Mouse (Mus musculus) hindbrain, embryonic 16.5 days (tissue): ENCODE measurements around the gene Klrb1f. TPM values are rescaled to one million over a fixed set of nuclear protein-coding genes. Genes with fewer than 3 reads are reported as not detected.
"Not testable (repeated sequence)": the region's sequence is repeated elsewhere in the genome, so short reads cannot be mapped to it uniquely, and the experiment has no call there.

ENCODE experiments used
- ATAC-seq: fragments of 200-750 bp; cut with Nextera tagmentation; 2 replicates; pipeline ENCODE4 v1.8.0; 2017; ENCODE audit warnings: moderate TSS enrichment, moderate library complexity
- H3K27ac ChIP-seq: fragments of 300-500 bp; sonication (generic); 2 replicates; pipeline ENCODE4 v1.5.1; 2014; ENCODE audit warnings: low read depth, mild to moderate bottlenecking, control low read depth, low read length, moderate library complexity
- H3K27me3 ChIP-seq: fragments of 300-500 bp; sonication (generic); replicated peaks from 2 replicates; pipeline ENCODE4 v1.6.1; 2014; ENCODE audit warnings: low read length; ENCODE audit not compliant: control insufficient read depth, insufficient read depth
- H3K36me3 ChIP-seq: fragments of 300-500 bp; sonication (generic); 2 replicates; pipeline ENCODE4 v1.6.1; 2014; ENCODE audit warnings: mild to moderate bottlenecking, low read length, moderate library complexity, mixed read lengths; ENCODE audit not compliant: control insufficient read depth, insufficient read depth
- H3K4me1 ChIP-seq: fragments of 300-500 bp; sonication (generic); 2 replicates; pipeline ENCODE4 v1.6.1; 2014; ENCODE audit warnings: low read depth, low read length; ENCODE audit not compliant: control insufficient read depth, insufficient read depth
- H3K4me2 ChIP-seq: fragments of 300-500 bp; sonication (generic); 2 replicates; pipeline ENCODE4 v1.6.1; 2014; ENCODE audit warnings: mild to moderate bottlenecking, low read length, control low read depth, moderate library complexity
- H3K4me3 ChIP-seq: fragments of 300-500 bp; sonication (generic); 2 replicates; pipeline ENCODE4 v1.5.1; 2014; ENCODE audit warnings: mild to moderate bottlenecking, low read length, control low read depth, moderate library complexity
- H3K9ac ChIP-seq: fragments of 300-500 bp; sonication (generic); 2 replicates; pipeline ENCODE4 v1.6.1; 2014; ENCODE audit warnings: low read depth, mild to moderate bottlenecking, control low read depth, low read length, moderate library complexity
- H3K9me3 ChIP-seq: fragments of 300-500 bp; sonication (generic); 2 replicates; pipeline ENCODE4 v1.6.1; 2014; ENCODE audit warnings: mild to moderate bottlenecking, low read length, moderate library complexity; ENCODE audit not compliant: control insufficient read depth
- WGBS: fragments of 180-500 bp; shearing (Covaris S2); extraction: QIAGEN DNeasy Blood & Tissue Kit; methylation state at CpG from one replicate; pipeline ENCODE4 v1.1.7; 2014; 5-methylcytosine and 5-hydroxymethylcytosine counted together
- polyA plus RNA-seq: library from polyadenylated mRNA; unstranded; fragments of >200 nt; fragmentation: Nextera tagmentation; extraction: Ambion mirVana; gene quantifications from 2 replicates; pipeline ENCODE4 v1.2.1, GENCODE M21; 2015

Klrb1f gene
- polyA plus RNA-seq, 1 experiment from 2014 or later, result 0.64 TPM

GRCm38 (mm10) chr6:129065407-129065806 is 19.7 kb downstream of the Klrb1f start:
- ATAC-seq, result no peak
- Histone ChIP-seq H3K9me3 (no peaks in the 10 kb centered on the region), H3K4me1 (no peaks in the 10 kb centered on the region), H3K4me3 (no peak overlapping the region), H3K27me3 (no peaks in the 10 kb centered on the region), H3K36me3 (no peaks in the 10 kb centered on the region), H3K27ac (no peak overlapping the region), H3K4me2 (no peak overlapping the region), H3K9ac (no peak overlapping the region)
- 81% methylated on average over 3 of the region's 3 CpGs for WGBS

- Histone ChIP-seq H3K9ac (no peak overlapping the region), H3K4me3 (no peak overlapping the region), H3K27ac (no peak overlapping the region), H3K4me1 (no peaks in the 10 kb centered on the region), H3K27me3 (no peaks in the 10 kb centered on the region), H3K36me3 (no peaks in the 10 kb centered on the region), H3K4me2 (no peak overlapping the region), H3K9me3 (no peaks in the 10 kb centered on the region)
- ATAC-seq, result no peak
- 85% methylated on average over 3 of the region's 3 CpGs for WGBS
These were observed 20.2 kb downstream of the Klrb1f start for GRCm38 (mm10) chr6:129065857-129066256.

DNA sequence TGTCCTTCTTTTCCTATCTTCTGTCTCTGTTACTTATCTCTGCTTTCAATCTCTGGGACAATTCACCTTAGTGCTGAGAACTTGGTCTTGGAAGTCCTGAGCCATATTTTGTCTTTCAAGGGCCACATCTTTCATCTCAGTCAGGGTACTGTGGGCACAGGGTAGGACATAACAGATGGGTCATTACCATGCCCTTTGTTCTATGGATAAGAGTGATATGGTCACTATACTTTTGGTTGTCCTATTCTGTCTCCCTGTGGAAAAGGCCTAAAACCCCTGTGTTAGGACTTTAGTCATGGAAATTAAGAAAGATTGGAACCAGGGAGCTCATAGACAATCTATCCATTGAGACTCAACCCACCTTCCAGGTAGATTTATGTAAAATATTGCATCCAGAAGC is 20.8 kb downstream of the Klrb1f start:
- no peaks in the 10 kb centered on the region for H3K27me3 ChIP-seq
- no peaks in the 10 kb centered on the region for H3K36me3 ChIP-seq
- no peak for ATAC-seq
- H3K9ac ChIP-seq, result no peak overlapping the region
- no peaks in the 10 kb centered on the region for H3K4me1 ChIP-seq
- no peak overlapping the region for H3K4me2 ChIP-seq
- no peak overlapping the region for H3K27ac ChIP-seq
- H3K4me3 ChIP-seq, result no peak overlapping the region
- no peaks in the 10 kb centered on the region for H3K9me3 ChIP-seq

DNA sequence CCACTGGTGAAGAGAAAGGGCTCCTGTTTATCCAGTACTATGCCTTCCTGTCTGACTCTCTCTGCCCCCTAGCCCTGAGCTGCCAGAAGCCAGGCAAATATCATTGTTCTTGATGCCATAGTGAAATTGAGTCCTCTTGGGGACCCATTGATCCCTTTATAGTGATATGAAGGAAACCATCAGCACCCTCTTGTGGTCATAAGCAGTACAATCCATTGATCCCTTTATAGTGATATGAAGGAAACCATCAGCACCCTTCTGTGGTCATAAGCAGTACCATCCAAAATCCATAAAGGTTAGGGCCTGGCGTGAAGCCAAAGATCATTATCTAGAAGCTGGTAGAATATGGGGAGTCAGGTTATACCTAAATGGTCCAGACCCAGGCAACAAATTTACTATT is 21.3 kb downstream of the Klrb1f start:
- ATAC-seq, result peak; percentile 68; the same call in 1 of the 2 replicates

DNA sequence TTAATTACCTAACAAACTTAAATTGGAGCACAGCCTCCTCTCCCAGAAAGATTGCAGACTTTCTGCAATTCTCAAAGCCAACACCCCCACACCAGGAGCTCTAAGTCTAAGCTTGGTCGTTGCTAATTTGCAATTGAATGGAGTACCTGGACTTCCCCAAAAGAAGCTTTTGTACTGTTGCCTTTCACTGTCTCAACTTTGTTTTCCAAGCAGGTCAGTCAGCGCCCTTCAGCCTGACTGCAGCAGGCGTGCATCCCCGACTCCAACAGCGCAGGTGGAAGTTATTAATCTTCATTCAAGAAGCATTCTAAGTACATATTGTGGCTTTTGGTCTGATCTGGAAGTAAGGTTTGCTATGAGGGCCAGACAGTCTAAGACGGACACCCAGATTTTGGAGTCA is 39.4 kb downstream of the Klrb1f start:
- no peak for ATAC-seq
- Histone ChIP-seq H3K36me3 (no peaks in the 10 kb centered on the region), H3K4me2 (no peak overlapping the region), H3K9ac (no peak overlapping the region), H3K27ac (no peak overlapping the region), H3K4me1 (no peaks in the 10 kb centered on the region), H3K9me3 (no peaks in the 10 kb centered on the region), H3K27me3 (no peaks in the 10 kb centered on the region), H3K4me3 (no peak overlapping the region)
- WGBS, result 72% methylated on average over 6 of the region's 6 CpGs

More for the DNA sequence above, 21.3 kb downstream of the Klrb1f start:
- Histone ChIP-seq H3K9ac (no peak overlapping the region), H3K9me3 (no peaks in the 10 kb centered on the region), H3K27ac (no peak overlapping the region), H3K27me3 (no peaks in the 10 kb centered on the region), H3K4me2 (no peak overlapping the region), H3K4me1 (no peaks in the 10 kb centered on the region), H3K36me3 (no peaks in the 10 kb centered on the region), H3K4me3 (no peak overlapping the region)
- 65% methylated on average over 1 of the region's 1 CpGs for WGBS

- H3K9ac ChIP-seq, H3K27ac ChIP-seq, H3K4me3 ChIP-seq, H3K4me2 ChIP-seq, ATAC-seq, H3K9me3 ChIP-seq, H3K4me1 ChIP-seq, H3K27me3 ChIP-seq, H3K36me3 ChIP-seq: not testable (repeated sequence)
- 81% methylated on average over 2 of the region's 2 CpGs for whole genome bisulfite sequencing
These were observed 40.3 kb downstream of the Klrb1f start for GRCm38 (mm10) chr6:129086031-129086430.

DNA sequence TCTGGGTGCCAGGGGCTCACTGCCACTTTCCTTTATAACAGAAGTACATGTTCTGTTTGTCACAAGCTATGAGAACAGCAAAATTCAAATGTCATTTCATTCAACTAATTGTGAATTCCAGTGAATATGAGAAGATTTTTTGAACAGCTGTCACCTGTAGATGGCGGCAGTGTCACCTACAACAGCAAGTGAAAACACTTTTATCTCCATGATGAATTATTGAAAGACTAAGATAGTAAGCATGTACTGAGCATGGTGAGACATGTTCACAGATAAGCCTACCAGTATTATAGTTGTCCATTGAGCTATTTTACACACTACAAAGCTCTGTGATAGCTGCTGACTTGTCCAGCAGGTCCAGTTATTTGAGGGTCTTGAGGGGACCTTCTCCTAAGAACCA is 42.5 kb downstream of the Klrb1f start:
- WGBS, result 83% methylated on average over 1 of the region's 1 CpGs
- Histone ChIP-seq H3K9ac (no peak overlapping the region), H3K9me3 (no peaks in the 10 kb centered on the region), H3K4me3 (no peak overlapping the region), H3K4me2 (no peak overlapping the region), H3K27ac (no peak overlapping the region), H3K27me3 (no peaks in the 10 kb centered on the region), H3K36me3 (no peaks in the 10 kb centered on the region), H3K4me1 (no peaks in the 10 kb centered on the region)
- no peak for ATAC-seq

GRCm38 (mm10) chr6:129088596-129088995 is 42.9 kb downstream of the Klrb1f start:
- H3K9me3 ChIP-seq, H3K4me1 ChIP-seq, H3K4me2 ChIP-seq, H3K36me3 ChIP-seq, H3K27me3 ChIP-seq, ATAC-seq, H3K4me3 ChIP-seq, H3K27ac ChIP-seq, H3K9ac ChIP-seq: not testable (repeated sequence)
- 96% methylated on average over 8 of the region's 8 CpGs for WGBS

GRCm38 (mm10) chr6:129095166-129095565 is 49.5 kb downstream of the Klrb1f start:
- H3K27me3 ChIP-seq, result no peaks in the 10 kb centered on the region
- H3K9ac ChIP-seq, result no peak overlapping the region
- H3K9me3 ChIP-seq, result no peaks in the 10 kb centered on the region
- no peaks in the 10 kb centered on the region for H3K4me1 ChIP-seq
- peak; percentile 65; the same call in 1 of the 2 replicates for ATAC-seq
- no peak overlapping the region for H3K4me2 ChIP-seq
- no peaks in the 10 kb centered on the region for H3K36me3 ChIP-seq
- no peak overlapping the region for H3K27ac ChIP-seq
- no peak overlapping the region for H3K4me3 ChIP-seq

GRCm38 (mm10) chr6:129097929-129098328 is 52.2 kb downstream of the Klrb1f start:
- no peak overlapping the region for H3K4me2 ChIP-seq
- no peak overlapping the region for H3K4me3 ChIP-seq
- H3K27me3 ChIP-seq, result no peaks in the 10 kb centered on the region
- no peaks in the 10 kb centered on the region for H3K9me3 ChIP-seq
- H3K27ac ChIP-seq, result no peak overlapping the region
- H3K36me3 ChIP-seq, result no peaks in the 10 kb centered on the region
- WGBS, result 54% methylated on average over 1 of the region's 1 CpGs
- ATAC-seq, result no peak
- no peak overlapping the region for H3K9ac ChIP-seq
- H3K4me1 ChIP-seq, result no peaks in the 10 kb centered on the region
